Mouse (Mus musculus): ENCODE data around the gene Tubb2a.

Tubb2a gene

GRCm38 (mm10) chr13:34051692-34052091, 26.1 kb downstream of the Tubb2a start:
- DNase-seq (ENCODE audit: low spot score in 2 of 2): no peak

- peak; percentile 56 to 74 for DNase-seq (ENCODE audit: low spot score in 2 of 2)
Measured at GRCm38 (mm10) chr13:34050479-34050878, 27.3 kb downstream of the Tubb2a start.

GRCm38 (mm10) chr13:34047526-34047925, 30.3 kb downstream of the Tubb2a start:
- DNase-seq (ENCODE audit: low spot score in 2 of 2): no peak

- peak; percentile 72 for DNase-seq (ENCODE audit: low spot score in 2 of 2)
Measured at GRCm38 (mm10) chr13:34046421-34047012, 31.3 kb downstream of the Tubb2a start.

- no peak for DNase-seq (ENCODE audit: low spot score in 2 of 2)
Measured at GRCm38 (mm10) chr13:34045511-34046249, 32.1 kb downstream of the Tubb2a start.

GRCm38 (mm10) chr13:34043716-34044393, 34.0 kb downstream of the Tubb2a start:
- DNase-seq (ENCODE audit: low spot score in 2 of 2): no peak

- DNase-seq (ENCODE audit: low spot score in 2 of 2): no peak
Measured at GRCm38 (mm10) chr13:34040091-34040490, 37.7 kb downstream of the Tubb2a start.

GRCm38 (mm10) chr13:34038901-34039341, 38.9 kb downstream of the Tubb2a start:
- no peak for DNase-seq (ENCODE audit: low spot score in 2 of 2)

GRCm38 (mm10) chr13:34038056-34038432, 39.8 kb downstream of the Tubb2a start:
- no peak for DNase-seq (ENCODE audit: low spot score in 2 of 2)

GRCm38 (mm10) chr13:34037172-34038055, 40.4 kb downstream of the Tubb2a start, which contains the start of gene Bphl:
Gene Bphl, plus strand, starts transcription at chr13:34037597.
- DNase-seq (ENCODE audit: low spot score in 2 of 2): peak; percentile 91

GRCm38 (mm10) chr13:34036726-34037125, 41.1 kb downstream of the Tubb2a start:
- DNase-seq (ENCODE audit: low spot score in 2 of 2): no peak

GRCm38 (mm10) chr13:34035424-34035823, 42.4 kb downstream of the Tubb2a start:
- DNase-seq (ENCODE audit: low spot score in 2 of 2): no peak

GRCm38 (mm10) chr13:34032041-34032440, 45.8 kb downstream of the Tubb2a start:
- DNase-seq (ENCODE audit: low spot score in 2 of 2): no peak

Measured in right cerebral cortex, postnatal 36 days (tissue).